Mouse (Mus musculus): Measurements from ENCODE around the gene Gstp3. TPM values are rescaled to one million over a fixed set of nuclear protein-coding genes. Genes with fewer than 3 reads are reported as not detected.
"Not testable (repeated sequence)": the region's sequence is repeated elsewhere in the genome, so short reads cannot be mapped to it uniquely, and the experiment has no call there.

Gstp3 gene
- total RNA-seq, 2 experiments from 2014 or later: not detected

DNA sequence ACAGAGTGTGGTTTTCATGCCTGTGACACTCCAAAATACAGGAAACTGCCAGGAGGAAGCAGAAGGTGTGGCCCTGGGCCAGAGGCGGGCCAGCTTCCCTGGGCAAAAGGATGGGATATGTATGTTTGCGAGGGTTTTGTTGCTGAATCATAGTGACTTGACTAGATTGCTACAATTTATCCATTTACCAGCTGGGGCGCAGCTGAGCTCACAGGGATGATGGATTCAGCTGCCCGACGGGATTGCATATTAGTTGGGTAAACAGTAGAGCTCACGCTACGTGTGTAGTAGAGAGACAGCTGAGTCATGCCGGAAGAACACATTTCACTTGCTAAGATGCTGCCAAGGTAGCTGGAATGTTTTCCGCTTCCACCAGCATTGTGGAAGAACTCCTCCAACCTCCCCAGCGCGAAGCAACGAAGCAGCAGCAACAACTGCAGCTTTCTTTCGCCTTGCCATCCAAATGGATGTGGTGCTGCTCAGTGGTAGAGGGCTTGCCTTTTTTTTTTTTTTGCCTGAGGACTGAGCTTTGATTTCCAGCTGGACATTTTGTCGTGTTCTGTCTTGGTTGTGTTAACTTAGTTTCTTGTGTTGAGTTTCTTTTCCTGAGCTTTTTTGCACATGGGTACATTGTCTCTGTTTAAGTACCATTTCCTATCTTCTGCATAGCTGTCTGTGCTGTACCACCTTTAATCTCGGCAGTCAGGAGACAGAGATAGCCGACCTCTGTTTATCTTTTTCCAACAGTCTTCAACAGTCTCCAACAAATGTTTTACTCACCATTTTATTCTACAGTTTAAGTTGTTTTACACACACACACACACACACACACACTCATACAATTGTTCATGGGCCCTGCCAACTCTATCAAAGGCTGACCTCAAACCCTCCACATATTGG, 13.2 kb downstream of the Gstp3 start, which contains the start of gene Gstp2:
TSS of gene Gstp2 (minus strand) at position 58 of the 900 bp plus-strand sequence.
- peak; percentile 58 to 59 for DNase-seq (ENCODE audit: extremely low spot score in 1 of 2, low spot score in 1 of 2)

DNA sequence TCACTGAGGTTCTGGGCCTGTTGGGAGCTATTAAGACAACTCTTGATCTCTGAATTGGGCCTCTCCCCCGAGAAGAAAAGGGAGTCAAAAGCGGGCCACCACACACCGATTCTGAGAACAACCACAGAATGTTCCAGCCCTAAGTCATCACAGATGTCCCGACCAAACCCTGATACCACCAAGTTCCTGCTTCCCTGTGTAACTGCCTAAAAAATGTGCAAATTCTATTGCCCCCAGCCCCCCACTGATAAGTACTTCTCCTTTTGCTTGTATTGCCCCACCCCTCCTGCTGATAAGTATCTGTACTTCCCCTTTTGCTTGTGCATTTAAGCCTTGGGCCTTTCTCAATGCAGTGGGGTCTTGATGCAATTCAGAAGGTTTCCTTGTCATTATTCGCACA, 15.3 kb downstream of the Gstp3 start:
- not testable (repeated sequence) for DNase-seq (ENCODE audit: extremely low spot score in 1 of 2, low spot score in 1 of 2)

DNA sequence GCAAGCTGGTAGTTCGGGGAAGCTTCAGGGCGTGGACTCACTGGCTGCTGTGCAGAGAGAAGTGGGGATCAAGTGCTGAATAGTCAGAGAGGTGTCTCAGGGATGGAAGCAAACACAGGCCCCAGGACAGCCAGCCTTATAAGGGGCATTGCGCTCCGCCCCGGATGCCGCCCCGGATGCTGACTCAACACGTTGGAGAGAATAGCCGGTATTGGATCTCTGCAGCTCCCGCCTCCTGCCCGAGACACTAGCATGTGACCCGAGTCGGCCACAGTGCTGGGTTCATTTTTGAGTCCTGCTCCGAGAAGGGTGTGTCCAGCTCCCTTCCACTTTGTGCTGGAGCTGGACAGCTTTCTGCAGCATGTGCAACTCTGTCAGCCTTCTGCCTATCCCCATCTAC, 17.2 kb downstream of the Gstp3 start:
- DNase-seq (ENCODE audit: extremely low spot score in 1 of 2, low spot score in 1 of 2): no peak

DNA sequence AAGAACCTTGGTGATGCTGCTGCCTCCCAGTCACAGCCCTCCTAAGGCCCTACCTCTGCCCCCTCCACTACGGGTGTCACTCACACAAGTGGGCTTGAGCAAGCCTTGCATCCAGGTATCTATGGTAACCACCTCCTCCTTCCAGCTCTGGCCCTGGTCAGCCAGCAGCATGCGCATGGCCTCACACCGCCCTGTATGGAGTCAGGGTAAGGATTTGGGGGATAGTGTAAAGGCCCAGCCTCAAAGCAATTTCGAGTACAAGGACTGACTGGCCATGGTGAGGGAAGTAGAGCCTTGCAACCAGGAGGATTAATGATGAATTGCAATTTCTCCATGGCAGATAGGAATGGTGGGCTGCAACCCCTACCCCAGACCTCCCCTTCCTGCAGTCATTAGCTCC, 17.9 kb downstream of the Gstp3 start:
- not testable (repeated sequence) for DNase-seq (ENCODE audit: extremely low spot score in 1 of 2, low spot score in 1 of 2)

DNA sequence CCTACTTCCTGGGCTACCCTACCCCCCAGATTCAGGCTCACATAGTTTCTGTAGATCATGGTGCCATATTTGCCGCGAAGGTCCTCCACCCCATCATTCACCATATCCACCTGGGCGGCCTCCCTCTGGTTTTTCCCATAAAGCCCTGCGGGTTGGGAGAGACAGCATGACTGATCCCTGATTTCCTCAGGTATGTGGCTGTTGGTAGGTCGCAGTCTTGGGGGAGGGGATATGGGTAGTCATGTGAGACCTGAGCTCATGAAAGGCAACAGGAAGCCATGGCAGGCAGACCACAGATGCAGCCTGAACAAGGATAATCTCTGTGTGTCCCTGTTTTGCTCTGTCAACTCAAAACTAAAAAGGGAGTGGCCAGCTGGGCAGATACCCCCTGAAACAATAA, 18.4 kb downstream of the Gstp3 start:
- DNase-seq (ENCODE audit: extremely low spot score in 1 of 2, low spot score in 1 of 2): not testable (repeated sequence)

DNA sequence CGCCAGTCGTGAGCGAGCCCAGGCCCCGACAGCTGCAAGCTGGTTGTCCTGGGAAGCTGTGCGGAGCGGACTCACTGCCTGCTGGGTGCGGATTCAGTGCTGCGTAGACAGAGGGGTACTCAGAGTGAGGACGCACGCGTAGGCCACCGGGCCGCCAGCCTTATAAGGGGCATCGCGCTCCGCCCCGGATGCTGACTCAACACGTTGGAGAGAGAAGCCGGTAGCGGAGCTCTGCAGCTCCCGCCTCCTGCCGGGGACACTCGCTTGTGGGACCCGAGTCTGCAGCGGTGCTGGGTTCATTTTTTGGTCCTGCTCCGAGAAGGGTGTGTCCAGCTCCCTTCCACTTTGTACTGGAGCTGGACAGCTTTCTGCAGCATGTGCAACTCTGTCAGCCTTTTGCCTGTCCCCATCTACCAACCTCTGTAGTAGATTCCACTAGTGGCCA, 21.6 kb downstream of the Gstp3 start, which contains the start of gene Gstp1:
TSS of gene Gstp1 (minus strand) at position 198 of the 445 bp plus-strand sequence.
- DNase-seq (ENCODE audit: extremely low spot score in 1 of 2, low spot score in 1 of 2): peak; percentile 81 to 83

DNA sequence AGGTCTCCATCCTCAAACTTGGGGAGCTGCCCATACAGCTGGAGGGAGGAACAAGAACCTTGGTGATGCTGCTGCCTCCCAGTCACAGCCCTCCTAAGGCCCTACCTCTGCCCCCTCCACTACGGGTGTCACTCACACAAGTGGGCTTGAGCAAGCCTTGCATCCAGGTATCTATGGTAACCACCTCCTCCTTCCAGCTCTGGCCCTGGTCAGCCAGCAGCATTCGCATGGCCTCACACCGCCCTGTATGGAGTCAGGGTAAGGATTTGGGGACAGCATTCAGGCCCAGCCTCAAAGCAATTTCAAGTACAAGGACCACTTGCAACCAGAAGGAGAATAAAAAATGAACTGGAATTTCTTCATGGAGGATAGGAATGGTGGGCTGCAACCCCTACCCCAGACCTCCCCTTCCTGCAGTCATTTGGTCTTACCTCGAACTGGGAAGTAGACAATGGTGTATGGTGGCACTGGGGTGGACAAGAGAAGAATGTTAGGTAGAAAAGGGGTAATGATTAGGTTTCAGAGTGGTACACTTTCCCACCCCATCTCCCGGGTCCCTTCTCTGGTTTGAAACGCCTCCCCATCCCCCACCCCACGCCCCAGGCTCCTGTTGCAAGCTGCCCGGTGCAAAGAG, 22.1 kb downstream of the Gstp3 start:
- not testable (repeated sequence) for DNase-seq (ENCODE audit: extremely low spot score in 1 of 2, low spot score in 1 of 2)

DNA sequence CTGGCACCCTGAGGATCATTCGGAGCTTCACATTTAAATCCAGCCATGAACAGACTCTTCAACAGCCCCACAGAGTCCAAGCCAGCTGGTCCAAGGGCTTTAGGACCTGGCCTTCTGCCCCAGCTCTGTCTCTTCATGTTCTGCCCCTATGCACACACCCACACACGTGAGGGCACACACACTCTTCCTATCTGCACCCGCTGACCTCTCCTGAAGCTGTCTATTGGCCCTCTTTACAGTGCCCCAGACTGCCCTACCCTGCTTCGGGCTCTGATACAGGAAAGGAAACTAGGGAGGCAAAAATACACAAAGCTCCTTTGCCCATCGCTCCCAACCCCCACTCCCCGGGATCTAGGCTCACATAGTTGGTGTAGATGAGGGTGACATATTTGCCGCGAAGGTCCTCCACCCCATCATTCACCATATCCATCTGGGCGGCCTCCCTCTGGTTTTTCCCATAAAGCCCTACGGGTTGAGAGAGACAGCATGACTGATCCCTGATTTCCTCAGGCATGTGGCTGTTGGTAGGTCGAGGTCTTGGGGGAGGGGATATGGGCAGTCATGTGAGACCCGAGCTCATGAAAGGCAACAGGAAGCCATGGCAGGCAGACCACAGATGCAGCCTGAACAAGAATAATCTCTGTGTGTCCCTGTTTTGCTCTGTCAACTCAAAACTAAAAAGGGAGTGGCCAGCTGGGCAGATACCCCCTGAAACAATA, 22.9 kb downstream of the Gstp3 start:
- no peak for DNase-seq (ENCODE audit: extremely low spot score in 1 of 2, low spot score in 1 of 2)

DNA sequence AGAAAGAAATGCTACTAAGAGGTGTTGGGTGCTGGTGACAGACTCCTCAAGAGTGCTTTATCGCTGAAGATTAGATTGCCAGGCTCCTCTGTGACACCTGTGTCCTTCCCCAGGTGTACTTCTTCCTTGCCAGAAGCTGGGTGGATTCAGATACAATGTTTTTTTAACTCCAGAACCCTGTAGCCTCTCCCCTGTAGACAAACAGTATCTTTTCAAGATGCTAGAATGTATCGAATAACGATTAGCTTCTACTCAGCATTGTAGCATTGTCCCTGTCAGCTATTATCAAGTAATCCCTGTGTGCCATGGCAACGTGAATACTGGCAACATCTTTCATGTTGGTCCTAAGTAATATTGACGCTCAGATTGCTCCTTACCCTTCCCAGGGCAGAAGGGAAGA, 25.6 kb downstream of the Gstp3 start:
- no peak for DNase-seq (ENCODE audit: extremely low spot score in 1 of 2, low spot score in 1 of 2)

DNA sequence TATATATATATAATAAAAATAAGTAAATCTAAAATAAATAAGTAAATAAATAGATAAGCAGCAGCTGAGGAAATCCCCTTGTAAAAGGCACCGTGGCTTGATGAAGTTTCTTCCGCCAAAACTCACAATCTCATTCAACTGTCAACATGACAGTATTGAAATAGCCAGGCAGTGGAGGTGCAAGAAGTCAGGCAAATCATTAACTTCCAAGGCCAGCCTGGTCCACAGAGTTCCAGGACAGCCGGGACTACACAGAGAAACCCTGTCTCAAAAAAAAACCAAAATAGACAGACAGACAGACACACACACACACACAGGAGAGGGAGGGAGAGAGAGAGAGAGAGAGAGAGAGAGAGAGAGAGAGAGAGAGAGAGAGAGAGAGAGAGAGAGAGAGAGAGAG, 26.1 kb downstream of the Gstp3 start:
- no peak for DNase-seq (ENCODE audit: extremely low spot score in 1 of 2, low spot score in 1 of 2)

DNA sequence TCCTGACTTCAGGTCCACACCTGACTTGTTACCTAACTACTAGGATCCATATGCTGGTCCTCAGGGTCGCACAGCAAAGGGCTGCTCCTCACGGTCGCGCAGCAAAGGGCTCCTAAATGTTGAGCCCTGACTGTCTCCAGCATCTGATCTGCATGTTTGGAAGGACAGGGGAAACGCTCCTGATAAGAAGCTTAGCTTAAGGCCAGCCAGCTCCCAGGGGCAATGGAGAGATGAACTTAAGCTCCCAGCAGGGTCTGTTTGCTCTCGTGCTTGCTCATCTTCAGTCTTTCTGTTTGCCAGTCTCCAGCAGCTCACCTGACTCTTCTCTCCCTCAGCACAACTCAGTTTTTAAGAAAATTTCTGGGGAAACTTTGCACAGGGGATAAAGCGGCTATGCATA, 26.7 kb downstream of the Gstp3 start:
- DNase-seq (ENCODE audit: extremely low spot score in 1 of 2, low spot score in 1 of 2): no peak

DNA sequence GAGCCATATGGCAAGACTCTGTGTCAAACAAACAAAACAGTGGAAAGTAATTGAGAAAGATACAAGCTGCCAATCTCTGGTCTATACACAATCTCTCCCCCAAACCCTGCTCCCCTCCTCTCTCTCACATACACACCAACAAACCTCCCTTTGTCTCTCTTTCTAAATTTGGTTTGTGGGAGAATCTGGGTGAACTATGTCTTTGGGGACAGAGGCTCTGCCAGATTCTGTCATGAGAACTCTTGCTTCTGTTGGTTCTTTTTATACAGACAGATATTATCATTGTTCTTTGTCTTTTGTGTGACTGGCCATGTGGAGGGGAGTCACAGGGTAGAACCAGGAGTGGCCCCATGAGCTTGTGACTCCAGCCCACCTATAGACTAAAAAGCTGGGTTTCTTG, 31.8 kb downstream of the Gstp3 start:
- DNase-seq (ENCODE audit: extremely low spot score in 1 of 2, low spot score in 1 of 2): no peak

DNA sequence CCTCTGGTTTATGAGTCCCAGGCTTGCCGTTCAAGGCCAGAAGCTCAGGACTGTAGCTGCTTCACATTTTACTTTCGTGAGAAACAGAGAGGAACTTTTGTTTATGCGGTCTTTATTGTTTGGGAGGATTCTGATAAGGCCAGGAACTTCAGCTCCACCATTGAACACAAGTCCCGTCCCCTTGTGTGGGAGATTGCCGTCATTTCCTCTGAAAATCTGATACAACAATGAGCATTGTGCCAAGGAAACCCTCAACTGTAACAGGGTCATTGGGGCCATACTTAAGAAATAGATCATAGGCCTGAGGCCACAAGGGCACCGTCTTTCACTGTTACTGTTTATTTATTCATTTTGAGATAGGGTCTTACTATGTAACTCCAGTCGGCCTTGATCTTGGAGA, 36.2 kb downstream of the Gstp3 start:
- DNase-seq (ENCODE audit: extremely low spot score in 1 of 2, low spot score in 1 of 2): no peak

DNA sequence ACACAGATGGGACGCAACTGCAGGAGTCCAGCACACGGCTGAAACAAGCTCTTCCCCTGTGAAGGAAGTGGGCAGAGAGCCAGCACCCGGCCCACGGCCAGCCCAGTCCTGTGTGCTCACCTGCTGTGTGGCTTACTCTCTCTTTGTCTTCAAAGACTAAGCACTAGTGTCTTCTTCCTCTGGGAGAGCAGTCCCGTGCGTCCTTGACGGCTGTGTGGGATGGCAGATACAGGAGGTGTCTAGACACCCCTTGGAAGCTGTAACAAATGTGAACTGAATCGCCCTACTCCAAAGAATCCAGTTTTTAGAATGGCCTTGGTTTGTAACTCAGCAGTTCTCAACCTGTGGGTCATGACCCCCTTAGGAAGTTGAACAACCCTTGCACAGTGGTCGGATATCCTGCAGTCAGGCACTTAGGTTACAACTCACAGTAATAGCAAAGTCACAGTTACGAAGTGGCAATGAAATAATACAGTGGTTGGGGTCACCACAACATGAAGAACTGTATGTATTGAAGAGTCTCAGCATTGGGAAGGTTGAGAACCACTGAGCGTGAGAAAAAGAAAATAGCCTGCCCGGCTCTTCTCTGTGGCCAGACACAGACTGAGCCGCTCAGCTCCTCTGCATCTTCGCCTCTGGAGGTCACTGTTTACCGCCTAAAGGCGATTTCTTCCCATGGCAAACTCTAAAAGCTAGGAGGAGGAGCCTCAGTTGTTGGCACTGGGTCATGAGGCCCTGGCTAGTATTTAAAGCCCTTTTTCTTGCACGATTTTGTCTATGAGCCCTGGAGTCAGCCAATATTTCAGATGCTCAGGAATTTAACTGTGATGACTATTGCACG, 40.4 kb downstream of the Gstp3 start:
- peak in 1 of 2 experiments; percentile 61 for DNase-seq (ENCODE audit: extremely low spot score in 1 of 2, low spot score in 1 of 2)

DNA sequence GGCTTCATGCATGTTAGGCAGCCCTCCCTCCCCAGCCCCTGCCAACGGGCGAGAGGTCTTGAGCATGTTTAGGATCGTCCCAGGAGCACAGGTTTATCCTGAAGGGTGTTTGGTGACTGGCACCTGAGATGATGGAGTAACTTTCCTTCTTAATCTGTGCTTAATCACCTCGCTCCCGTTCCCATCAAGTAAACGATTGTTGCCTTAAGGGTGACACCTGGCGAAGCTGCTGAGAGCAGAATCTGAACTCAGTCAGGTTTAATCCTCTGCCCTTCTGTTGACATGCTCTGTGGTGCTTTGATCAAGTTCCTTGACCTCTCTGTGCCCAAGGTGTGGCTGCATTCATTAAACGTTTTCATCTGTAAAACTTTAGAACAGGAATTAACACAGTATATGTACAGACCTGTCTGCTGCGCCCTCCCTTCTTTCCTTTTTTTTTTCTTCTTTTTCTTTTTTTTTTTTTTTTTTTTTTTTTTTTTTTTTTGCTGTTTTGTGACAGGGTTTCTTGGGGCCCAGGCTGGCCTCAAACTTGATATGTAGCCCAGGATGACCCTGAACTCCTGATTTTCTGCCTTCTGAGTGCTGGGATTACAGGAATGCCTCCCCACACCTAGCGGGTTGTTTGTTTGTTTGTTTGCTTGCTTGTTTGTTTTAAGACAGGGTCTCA, 41.3 kb downstream of the Gstp3 start:
- no peak for DNase-seq (ENCODE audit: extremely low spot score in 1 of 2, low spot score in 1 of 2)

DNA sequence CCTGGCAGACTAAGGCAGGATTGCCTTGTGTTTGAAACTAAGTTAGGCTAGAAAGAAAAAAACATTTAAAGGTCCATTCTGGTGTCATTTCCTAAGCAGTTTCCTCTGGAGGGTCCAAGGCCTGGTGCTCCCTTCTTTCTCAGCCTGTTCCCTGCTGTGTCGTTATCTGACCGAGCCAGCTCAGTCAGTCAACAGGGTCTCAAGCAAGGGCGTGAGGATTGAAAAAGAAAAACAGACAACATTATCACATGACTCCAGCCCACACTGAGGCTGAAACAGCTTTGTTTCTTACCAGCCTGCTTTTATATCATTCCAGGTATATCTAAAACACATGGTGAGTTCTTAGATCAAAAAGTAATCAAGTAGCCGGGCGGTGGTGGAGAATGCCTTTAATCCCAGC, 43.7 kb downstream of the Gstp3 start:
- DNase-seq (ENCODE audit: extremely low spot score in 1 of 2, low spot score in 1 of 2): no peak

DNA sequence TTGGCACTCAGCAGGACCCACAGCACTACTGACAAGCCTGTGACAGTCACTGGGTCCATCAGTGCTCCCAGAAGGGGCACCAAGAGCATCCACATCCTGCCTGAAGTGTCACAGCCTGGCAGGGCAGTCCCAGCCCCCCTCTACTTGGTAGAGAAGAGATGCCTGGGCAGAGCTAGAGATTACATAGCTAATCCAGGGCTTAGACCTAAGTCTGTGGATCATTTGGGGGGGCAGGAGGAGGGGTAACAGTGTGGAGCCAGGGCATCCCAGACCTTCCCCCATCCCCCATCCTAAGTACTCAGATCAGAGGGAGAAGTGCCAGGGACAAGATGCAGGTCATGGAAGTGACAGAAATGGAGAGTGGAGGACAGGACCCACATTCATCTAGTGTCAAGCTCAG, 44.6 kb downstream of the Gstp3 start:
- DNase-seq (ENCODE audit: extremely low spot score in 1 of 2, low spot score in 1 of 2): no peak

DNA sequence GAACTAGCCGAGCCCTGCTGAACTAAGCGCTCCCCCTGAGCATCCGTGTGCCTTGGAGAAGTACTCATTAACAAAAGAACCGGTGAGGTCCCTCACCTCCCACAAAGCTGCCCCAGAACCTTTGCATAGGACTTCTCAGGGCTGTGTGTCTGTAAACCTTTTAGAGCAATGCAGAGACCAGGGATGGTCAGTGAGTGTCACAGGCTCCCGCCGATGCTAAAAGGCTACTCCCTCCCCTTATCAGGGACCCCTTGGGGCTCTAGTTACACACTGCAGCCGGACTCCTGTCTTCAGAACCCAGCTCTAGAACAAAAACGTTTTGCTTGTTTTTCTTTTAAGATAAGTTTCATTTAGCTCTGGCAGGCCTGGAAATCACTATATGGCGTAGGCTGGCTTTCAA, 46.3 kb downstream of the Gstp3 start:
- no peak for DNase-seq (ENCODE audit: extremely low spot score in 1 of 2, low spot score in 1 of 2)

DNA sequence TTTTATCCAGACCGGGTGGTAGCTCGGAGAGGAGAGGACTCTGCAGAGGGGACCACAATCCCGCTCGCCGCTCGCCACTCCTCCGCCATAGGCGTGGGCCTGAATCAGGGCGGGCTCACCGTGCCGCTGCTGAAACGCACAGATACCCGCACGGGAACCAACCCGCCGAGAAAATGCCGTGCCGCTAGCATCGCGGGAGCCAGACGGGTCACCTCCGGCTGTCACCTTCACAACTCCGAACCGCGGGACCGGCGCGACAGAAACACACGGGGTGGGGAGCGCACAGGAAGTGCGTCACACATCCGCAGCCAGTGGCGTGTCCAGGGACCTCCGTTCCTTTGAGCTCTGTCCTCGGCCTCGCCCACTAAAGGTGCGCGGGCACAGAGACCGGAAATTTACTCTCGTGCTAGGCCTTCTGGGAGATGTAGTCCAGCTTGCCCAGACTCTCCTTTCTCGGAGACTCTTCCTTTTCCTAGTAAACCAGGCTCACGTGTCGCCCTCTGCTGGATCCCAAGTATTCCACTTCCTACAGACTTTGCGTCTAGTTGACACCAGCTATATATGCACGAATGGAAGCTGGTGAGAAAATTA, 46.8 kb downstream of the Gstp3 start, which contains the start of gene Ndufv1:
TSS of gene Ndufv1 (minus strand) at position 375 of the 591 bp plus-strand sequence.
- peak; percentile 85 to 87 for DNase-seq (ENCODE audit: extremely low spot score in 1 of 2, low spot score in 1 of 2)
